Mouse (Mus musculus) forebrain, embryonic 12.5 days (tissue): ENCODE measurements around the gene Fzd10. TPM values are rescaled to one million over a fixed set of nuclear protein-coding genes. Genes with fewer than 3 reads are reported as not detected.
A peak's percentile ranks its signal among the peaks of the same experiment; 100 is the strongest.

Experiments
- ATAC-seq: fragments of 200-750 bp; cut with Nextera tagmentation; 2 replicates; pipeline ENCODE4 v1.8.0; 2017; ENCODE audit warnings: moderate TSS enrichment; ENCODE audit not compliant: low FRiP score
- H3K27ac ChIP-seq: fragments of 300-500 bp; sonication (generic); 2 replicates; pipeline ENCODE4 v1.5.1; 2016; ENCODE audit warnings: mild to moderate bottlenecking
- H3K27me3 ChIP-seq: fragments of 300-500 bp; sonication (generic); 2 replicates; pipeline ENCODE4 v1.6.1; 2016; ENCODE audit warnings: mild to moderate bottlenecking
- H3K36me3 ChIP-seq: fragments of 300-500 bp; sonication (generic); replicated peaks from 2 replicates; pipeline ENCODE4 v1.6.1; 2016; ENCODE audit warnings: mild to moderate bottlenecking
- H3K4me1 ChIP-seq: fragments of 300-500 bp; sonication (generic); 2 replicates; pipeline ENCODE4 v1.6.1; 2016
- H3K4me2 ChIP-seq: fragments of 300-500 bp; sonication (generic); 2 replicates; pipeline ENCODE4 v1.6.1; 2016; ENCODE audit warnings: mild to moderate bottlenecking, moderate library complexity
- H3K4me3 ChIP-seq: fragments of 300-500 bp; sonication (generic); replicated peaks from 2 replicates; pipeline ENCODE4 v1.5.1; 2016; ENCODE audit warnings: mild to moderate bottlenecking
- H3K9ac ChIP-seq: fragments of 300-500 bp; sonication (generic); 2 replicates; pipeline ENCODE4 v1.6.1; 2016; ENCODE audit warnings: mild to moderate bottlenecking
- H3K9me3 ChIP-seq: fragments of 300-500 bp; sonication (generic); 2 replicates; pipeline ENCODE4 v1.6.1; 2016
- WGBS: fragments of 180-500 bp; shearing (Covaris S2); methylation state at CpG from one replicate; pipeline ENCODE4 v1.1.7; 2016; 5-methylcytosine and 5-hydroxymethylcytosine counted together
- polyA plus RNA-seq: library from polyadenylated mRNA; unstranded; fragments of >200 nt; fragmentation: Nextera tagmentation; extraction: Ambion mirVana; gene quantifications from 2 replicates; pipeline ENCODE4 v1.2.1, GENCODE M21; 2016

Gene Fzd10
- polyA plus RNA-seq, 1 experiment from 2014 or later = 5.3 TPM

DNA sequence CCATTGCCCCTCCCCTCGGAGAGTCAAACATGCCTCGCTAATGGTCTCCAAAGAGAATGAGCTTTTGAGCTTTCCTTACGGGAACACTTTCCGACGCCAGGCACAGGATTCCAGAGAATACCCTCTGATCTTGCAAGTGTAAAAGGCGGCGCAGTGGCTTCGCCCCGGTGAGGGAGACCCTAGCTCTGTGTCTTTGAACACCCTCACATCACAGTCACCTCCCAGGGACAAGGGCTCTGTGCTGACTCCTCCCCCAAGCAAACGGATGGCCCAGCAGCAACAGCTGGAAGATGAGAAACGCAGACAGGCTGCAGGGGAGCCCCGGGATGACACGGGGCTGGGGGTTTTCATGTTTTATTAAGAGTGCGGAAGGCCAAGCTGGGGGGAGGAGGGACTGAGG is 6.0 kb downstream of the Fzd10 start:
- no peaks in the 10 kb centered on the region for H3K9me3 ChIP-seq
- no peaks in the 10 kb centered on the region for H3K36me3 ChIP-seq
- 3% methylated on average over 14 of the region's 14 CpGs for WGBS
- ATAC-seq = no peak
- H3K27ac ChIP-seq = no peak overlapping the region
- no peak overlapping the region for H3K9ac ChIP-seq
- H3K27me3 ChIP-seq = peaks cover 87% of the 10 kb centered on the region
- H3K4me1 ChIP-seq = peaks cover 52% of the 10 kb centered on the region
- H3K4me3 ChIP-seq = no peak overlapping the region
- H3K4me2 ChIP-seq = peak overlapping the region; percentile 6; the same call in 1 of the 2 replicates

DNA sequence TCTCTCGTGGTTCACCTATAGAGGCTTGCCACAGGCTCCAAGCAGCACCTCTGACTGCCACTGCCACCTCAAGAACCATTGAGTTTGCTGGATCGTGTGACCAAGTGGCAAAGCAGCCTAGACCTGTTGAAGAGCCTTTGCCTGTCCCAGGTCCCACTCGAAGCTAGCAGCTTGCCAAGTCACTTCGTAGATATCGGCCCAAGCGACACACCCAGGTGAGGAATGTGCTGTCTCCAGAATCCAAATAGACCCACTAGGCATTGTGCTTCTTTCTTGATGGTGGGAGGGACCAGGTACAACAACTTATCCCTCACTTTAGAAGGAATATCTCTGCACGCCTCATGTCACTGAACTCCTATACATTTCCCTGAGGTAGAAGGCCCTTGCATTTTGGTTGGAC is 8.4 kb downstream of the Fzd10 start:
- H3K27ac ChIP-seq = no peak overlapping the region
- H3K9ac ChIP-seq = no peak overlapping the region
- no peak overlapping the region for H3K4me2 ChIP-seq
- H3K4me3 ChIP-seq = no peak overlapping the region
- no peaks in the 10 kb centered on the region for H3K9me3 ChIP-seq
- no peaks in the 10 kb centered on the region for H3K36me3 ChIP-seq
- peaks cover 68% of the 10 kb centered on the region for H3K27me3 ChIP-seq
- 91% methylated on average over 7 of the region's 7 CpGs for WGBS
- H3K4me1 ChIP-seq = peaks cover 28% of the 10 kb centered on the region
- ATAC-seq = no peak

DNA sequence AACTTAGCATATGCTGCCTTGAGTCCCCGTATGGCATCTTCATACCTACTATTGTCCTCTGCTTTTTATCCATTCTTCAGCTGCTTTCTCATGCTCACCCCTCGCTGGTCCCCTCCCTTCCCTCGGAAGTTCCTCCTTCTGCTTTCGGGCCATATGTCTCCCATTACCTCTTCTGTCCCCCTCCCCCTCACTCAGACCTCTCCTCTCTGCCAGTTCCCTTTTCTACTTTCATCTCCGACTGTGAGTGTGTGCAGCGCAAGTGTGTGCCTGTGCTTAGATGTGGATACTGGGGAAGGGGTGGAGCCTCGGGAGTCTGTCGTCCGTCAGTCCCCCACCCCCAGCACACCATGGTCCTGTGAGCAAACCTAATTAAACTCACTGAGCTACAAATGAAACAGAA is 17.0 kb downstream of the Fzd10 start:
- 0 out of 2 replicates have a peak, but pooled peaks have one; percentile 39 for ATAC-seq
- Histone ChIP-seq H3K4me2 (peak overlapping the region; percentile 27), H3K36me3 (no peaks in the 10 kb centered on the region), H3K9ac (no peak overlapping the region), H3K4me1 (peaks cover 33% of the 10 kb centered on the region), H3K9me3 (no peaks in the 10 kb centered on the region), H3K27me3 (peaks cover 66% of the 10 kb centered on the region), H3K4me3 (no peak overlapping the region), H3K27ac (no peak overlapping the region)
- 18% methylated on average over 9 of the region's 9 CpGs for whole genome bisulfite sequencing

DNA sequence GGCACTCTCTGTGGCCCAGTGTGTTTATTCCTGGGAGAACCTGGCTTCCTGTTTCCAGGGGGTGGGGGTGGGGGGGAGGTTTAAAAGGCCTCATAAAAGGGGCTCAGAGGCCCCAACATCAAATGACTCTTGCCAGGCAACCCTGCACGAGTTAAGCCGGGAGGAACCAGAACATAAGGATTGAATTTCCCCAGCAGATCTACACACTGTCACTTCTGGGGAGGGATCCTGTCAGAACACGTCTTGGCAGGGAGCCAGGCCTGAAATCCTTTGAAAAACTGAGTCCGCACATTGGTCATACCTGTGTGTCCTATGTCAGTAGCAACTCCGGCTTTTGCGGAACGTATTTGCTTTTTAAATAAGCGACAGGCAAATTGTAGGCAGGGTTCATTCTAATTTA is 19.3 kb downstream of the Fzd10 start:
- Histone ChIP-seq H3K4me2 (no peak overlapping the region), H3K4me1 (peaks cover 33% of the 10 kb centered on the region), H3K9ac (no peak overlapping the region), H3K36me3 (no peaks in the 10 kb centered on the region), H3K27ac (0 out of 2 replicates have a peak overlapping the region, but pooled peaks have one; percentile 13), H3K9me3 (no peaks in the 10 kb centered on the region), H3K27me3 (peaks cover 64% of the 10 kb centered on the region), H3K4me3 (no peak overlapping the region)
- WGBS = 25% methylated on average over 8 of the region's 8 CpGs
- ATAC-seq = no peak

DNA sequence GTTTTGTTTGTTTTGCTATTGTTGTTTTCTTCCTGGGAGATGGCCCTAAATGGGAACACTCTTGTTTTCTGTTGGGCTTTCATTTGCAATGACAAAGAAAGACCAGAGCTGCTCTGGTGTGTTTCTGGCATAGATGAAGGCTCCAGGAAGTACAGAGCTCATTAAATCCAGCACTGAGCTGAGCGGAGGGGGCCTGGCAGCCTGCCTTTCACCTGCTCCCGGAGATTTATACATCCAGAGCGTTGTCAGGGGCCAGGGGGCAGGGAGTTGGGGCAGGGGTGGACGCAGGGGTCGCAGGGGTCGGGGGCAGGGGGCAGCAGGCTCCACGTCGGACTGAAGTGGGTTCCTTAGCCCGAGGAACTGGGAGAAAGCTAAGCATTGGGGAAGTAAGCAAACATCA is 19.8 kb downstream of the Fzd10 start:
- ATAC-seq = no peak
- no peak overlapping the region for H3K4me2 ChIP-seq
- H3K27me3 ChIP-seq = peaks cover 60% of the 10 kb centered on the region
- peaks cover 33% of the 10 kb centered on the region for H3K4me1 ChIP-seq
- no peak overlapping the region for H3K9ac ChIP-seq
- H3K27ac ChIP-seq = 0 out of 2 replicates have a peak overlapping the region, but pooled peaks have one; percentile 13
- no peak overlapping the region for H3K4me3 ChIP-seq
- WGBS = 2% methylated on average over 9 of the region's 9 CpGs
- no peaks in the 10 kb centered on the region for H3K9me3 ChIP-seq
- H3K36me3 ChIP-seq = no peaks in the 10 kb centered on the region

DNA sequence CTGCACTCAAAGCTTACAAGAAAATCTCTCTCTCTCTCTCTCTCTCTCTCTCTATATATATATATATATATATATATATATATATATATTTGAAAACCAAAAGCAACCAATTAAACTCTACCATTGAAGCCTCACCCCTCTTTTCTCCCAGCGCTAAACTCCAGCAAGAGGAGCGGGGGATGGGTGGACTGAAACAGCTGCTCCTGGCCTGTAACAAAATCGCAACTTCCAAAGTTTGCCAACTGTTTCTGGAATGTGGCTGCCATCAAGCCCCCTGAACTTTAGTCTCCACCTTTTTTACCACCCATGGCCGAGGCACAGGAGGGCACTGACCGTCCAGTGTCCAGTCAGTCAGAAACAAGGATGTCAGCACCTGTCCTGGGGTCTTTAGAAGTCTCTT is 27.1 kb downstream of the Fzd10 start:
- no peak overlapping the region for H3K4me3 ChIP-seq
- WGBS = 50% methylated on average over 5 of the region's 5 CpGs
- no peak for ATAC-seq
- peaks cover 5% of the 10 kb centered on the region for H3K27me3 ChIP-seq
- H3K9ac ChIP-seq = no peak overlapping the region
- no peak overlapping the region for H3K27ac ChIP-seq
- H3K4me2 ChIP-seq = no peak overlapping the region
- peaks cover 5% of the 10 kb centered on the region for H3K4me1 ChIP-seq
- no peaks in the 10 kb centered on the region for H3K9me3 ChIP-seq
- H3K36me3 ChIP-seq = no peaks in the 10 kb centered on the region

DNA sequence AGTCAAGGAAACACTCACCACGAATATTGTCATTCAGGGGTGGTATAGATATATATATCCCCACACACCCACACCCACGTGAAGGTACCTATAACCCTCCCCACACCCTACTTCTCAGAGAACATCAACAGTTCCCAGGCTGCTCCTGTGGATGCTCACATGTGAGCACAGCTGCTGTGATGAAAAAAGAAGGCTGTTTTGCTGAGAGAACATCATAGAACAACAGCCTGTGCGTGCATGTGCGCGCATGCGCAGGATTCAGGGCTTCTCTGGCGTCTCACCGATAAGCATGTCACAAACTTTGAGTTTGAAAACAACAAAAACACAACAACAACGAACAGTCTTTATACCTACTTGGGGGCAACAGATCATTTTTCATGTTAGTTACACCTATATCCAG is 36.0 kb downstream of the Fzd10 start:
- H3K9me3 ChIP-seq = no peaks in the 10 kb centered on the region
- no peak overlapping the region for H3K27ac ChIP-seq
- H3K4me2 ChIP-seq = no peak overlapping the region
- H3K36me3 ChIP-seq = no peaks in the 10 kb centered on the region
- H3K4me1 ChIP-seq = no peaks in the 10 kb centered on the region
- H3K27me3 ChIP-seq = no peaks in the 10 kb centered on the region
- WGBS = 88% methylated on average over 9 of the region's 9 CpGs
- H3K9ac ChIP-seq = no peak overlapping the region
- H3K4me3 ChIP-seq = no peak overlapping the region
- no peak for ATAC-seq

DNA sequence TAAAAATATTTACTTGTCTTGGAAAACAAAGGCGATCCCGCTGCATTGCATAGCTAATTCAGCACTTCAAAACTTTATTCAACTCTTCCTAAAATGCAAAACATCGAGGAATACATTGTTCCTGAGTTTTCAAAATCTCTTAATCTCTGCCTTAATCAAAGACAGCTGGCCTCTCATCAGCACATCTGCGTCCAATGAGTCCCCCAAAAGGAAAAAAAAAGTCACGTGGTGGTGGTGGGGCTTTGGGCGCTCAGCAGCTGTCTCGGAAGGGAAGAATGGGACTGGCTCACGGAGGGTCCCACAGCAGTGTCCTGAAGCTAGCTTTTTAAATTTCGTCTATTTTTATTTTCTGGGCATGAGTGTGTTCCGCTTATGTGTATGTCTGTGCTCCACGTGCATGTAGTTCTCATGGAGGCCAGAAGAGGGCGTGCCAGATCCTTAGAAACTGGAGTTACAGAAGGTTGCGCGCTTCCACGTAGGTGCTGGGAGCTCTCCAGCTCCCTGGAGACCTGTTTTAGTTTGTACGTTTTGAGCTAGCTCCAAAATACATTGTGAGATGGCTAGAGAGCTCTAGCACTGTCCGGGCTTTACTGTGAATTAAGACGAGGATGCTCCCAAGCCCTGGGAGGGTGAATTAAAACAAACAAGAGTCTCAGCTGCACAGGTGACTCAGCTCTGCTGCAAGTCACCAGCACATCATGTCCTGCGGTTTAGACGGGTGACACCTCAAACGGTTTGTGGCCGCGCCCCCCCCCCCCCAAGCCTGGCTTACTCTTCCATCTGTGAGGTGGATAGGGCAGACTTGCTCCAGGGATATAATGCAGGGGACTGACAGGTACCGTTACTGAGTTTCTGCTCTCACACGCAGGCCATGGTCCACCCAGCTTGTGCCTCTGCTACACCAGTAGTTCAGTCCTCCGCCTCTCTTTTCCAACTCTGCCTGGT is 36.7 kb downstream of the Fzd10 start:
- Histone ChIP-seq H3K36me3 (no peaks in the 10 kb centered on the region), H3K9ac (no peak overlapping the region), H3K4me1 (no peaks in the 10 kb centered on the region), H3K27ac (no peak overlapping the region), H3K9me3 (no peaks in the 10 kb centered on the region), H3K4me3 (no peak overlapping the region), H3K27me3 (no peaks in the 10 kb centered on the region), H3K4me2 (no peak overlapping the region)
- no peak for ATAC-seq
- 85% methylated on average over 26 of the region's 26 CpGs for WGBS

DNA sequence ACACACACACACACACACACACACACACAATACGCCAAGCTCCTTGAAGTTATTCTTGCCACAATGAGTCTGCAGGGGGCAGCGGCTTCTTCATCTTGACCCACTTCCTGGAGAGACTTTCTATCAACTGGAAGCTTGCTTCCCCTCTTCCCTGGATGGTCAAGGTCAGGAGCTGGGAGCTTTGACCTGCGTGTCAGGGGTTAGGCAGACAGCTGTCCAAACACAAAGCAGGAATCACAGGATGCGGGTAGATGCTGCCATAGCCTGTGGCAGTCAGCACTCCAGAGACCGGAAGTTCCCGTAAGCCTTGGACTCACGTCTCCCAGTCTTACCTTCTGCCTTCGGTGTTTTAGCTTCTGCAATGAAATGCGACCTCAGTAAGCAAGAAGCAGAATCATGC is 38.1 kb downstream of the Fzd10 start:
- H3K9me3 ChIP-seq = no peaks in the 10 kb centered on the region
- no peak for ATAC-seq
- WGBS = 83% methylated on average over 9 of the region's 9 CpGs

DNA sequence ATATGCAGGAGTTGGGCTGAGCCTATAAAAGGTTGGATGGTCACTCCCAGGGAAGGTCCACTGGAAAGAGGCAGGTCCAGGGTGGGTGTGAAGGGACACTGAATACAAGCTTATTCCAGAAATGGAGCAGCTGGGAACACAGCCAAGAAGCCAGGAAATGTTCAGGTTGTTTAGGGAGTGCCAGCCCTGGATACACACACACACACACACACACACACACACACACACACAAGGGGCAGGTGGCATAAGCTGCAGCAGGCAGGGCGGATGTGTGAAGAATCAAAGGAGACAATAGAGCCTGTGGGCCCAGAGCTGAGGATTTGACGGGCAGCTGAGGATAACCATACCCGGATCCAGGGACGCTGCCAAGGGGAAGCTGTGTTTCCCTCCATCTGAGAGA is 42.4 kb downstream of the Fzd10 start:
- Histone ChIP-seq H3K27ac (no peak overlapping the region), H3K4me1 (0 out of 2 replicates have a peak, but pooled peaks cover 4% of the 10 kb centered on the region), H3K9me3 (no peaks in the 10 kb centered on the region), H3K9ac (no peak overlapping the region), H3K4me3 (no peak overlapping the region), H3K4me2 (no peak overlapping the region), H3K27me3 (peaks cover 5% of the 10 kb centered on the region; the same call in 1 of the 2 replicates), H3K36me3 (no peaks in the 10 kb centered on the region)
- 71% methylated on average over 4 of the region's 4 CpGs for WGBS
- no peak for ATAC-seq

More for the DNA sequence above, 38.1 kb downstream of the Fzd10 start:
- Histone ChIP-seq H3K36me3 (no peaks in the 10 kb centered on the region), H3K4me2 (no peak overlapping the region), H3K9ac (no peak overlapping the region), H3K27ac (no peak overlapping the region), H3K27me3 (no peaks in the 10 kb centered on the region), H3K4me1 (0 out of 2 replicates have a peak, but pooled peaks cover 4% of the 10 kb centered on the region), H3K4me3 (no peak overlapping the region)

DNA sequence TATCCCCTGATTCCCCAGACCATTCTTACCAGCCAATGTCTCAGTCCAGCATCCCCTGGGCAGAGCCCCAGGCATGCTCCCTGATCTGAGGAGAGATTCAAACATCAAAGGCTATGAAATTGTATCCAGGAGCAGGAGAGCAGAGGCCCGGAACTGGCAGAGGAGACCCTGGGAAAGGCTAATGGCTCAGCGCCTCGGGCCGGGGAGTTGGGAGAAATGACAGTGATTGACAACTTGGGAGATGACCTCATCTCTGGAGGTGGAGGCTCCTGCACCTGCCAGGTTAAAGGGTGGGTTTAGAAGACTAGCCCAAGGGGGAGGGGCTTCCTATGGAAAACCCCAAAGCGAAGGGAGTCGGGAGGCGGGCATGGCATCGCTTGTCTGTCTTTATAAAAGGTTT is 45.1 kb downstream of the Fzd10 start:
- H3K9me3 ChIP-seq = no peaks in the 10 kb centered on the region
- H3K27ac ChIP-seq = no peak overlapping the region
- no peak overlapping the region for H3K4me3 ChIP-seq
- no peak for ATAC-seq
- H3K4me2 ChIP-seq = no peak overlapping the region
- 80% methylated on average over 8 of the region's 8 CpGs for WGBS
- no peak overlapping the region for H3K9ac ChIP-seq
- H3K4me1 ChIP-seq = 0 out of 2 replicates have a peak, but pooled peaks cover 4% of the 10 kb centered on the region
- H3K36me3 ChIP-seq = no peaks in the 10 kb centered on the region
- peaks cover 5% of the 10 kb centered on the region; the same call in 1 of the 2 replicates for H3K27me3 ChIP-seq

DNA sequence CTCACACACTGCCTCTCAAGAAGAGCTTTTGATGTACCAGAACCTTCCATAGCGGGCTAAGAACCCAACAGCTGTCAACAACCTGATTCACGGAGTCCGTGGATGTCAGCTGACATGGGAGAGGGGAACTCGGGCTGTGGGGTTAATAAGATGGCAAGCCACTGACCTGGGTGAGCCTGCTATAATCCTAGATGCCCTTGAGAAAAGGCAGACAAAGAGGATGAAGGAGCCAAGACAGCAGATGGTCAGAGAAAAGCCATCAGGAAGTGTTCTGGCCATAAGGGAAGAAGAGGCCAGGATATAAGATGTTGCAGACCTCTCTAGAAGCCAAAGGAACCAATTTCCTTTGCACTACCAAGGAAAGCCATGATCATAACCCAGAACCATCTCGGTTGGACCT is 45.6 kb downstream of the Fzd10 start:
- H3K36me3 ChIP-seq = no peaks in the 10 kb centered on the region
- no peak overlapping the region for H3K4me2 ChIP-seq
- no peak overlapping the region for H3K9ac ChIP-seq
- H3K9me3 ChIP-seq = no peaks in the 10 kb centered on the region
- 0 out of 2 replicates have a peak, but pooled peaks cover 4% of the 10 kb centered on the region for H3K4me1 ChIP-seq
- peaks cover 5% of the 10 kb centered on the region; the same call in 1 of the 2 replicates for H3K27me3 ChIP-seq
- H3K27ac ChIP-seq = no peak overlapping the region
- 86% methylated on average over 5 of the region's 5 CpGs for WGBS
- ATAC-seq = no peak
- no peak overlapping the region for H3K4me3 ChIP-seq
